Mouse (Mus musculus): Measurements from ENCODE around the gene Jag2.
A peak's percentile ranks its signal among the peaks of the same experiment; 100 is the strongest.

Jag2 gene

GRCm38 (mm10) chr12:112940710-112941109 lies 11.1 kb upstream of the Jag2 start:
- DNase-seq, result no peak

GRCm38 (mm10) chr12:112940238-112940637 lies 10.7 kb upstream of the Jag2 start:
- DNase-seq, result no peak

- DNase-seq, result no peak
Observed at GRCm38 (mm10) chr12:112938873-112939565, 9.4 kb upstream of the Jag2 start.

- no peak for DNase-seq
Observed at GRCm38 (mm10) chr12:112938366-112938765, 8.8 kb upstream of the Jag2 start.

- DNase-seq, result peak; percentile 73
Observed at GRCm38 (mm10) chr12:112937906-112938305, 8.3 kb upstream of the Jag2 start.

GRCm38 (mm10) chr12:112932647-112933046 lies 3.1 kb upstream of the Jag2 start:
- no peak for DNase-seq

GRCm38 (mm10) chr12:112928401-112929241 lies 955 bp downstream of the Jag2 start:
- DNase-seq, result peak; percentile 76

GRCm38 (mm10) chr12:112927265-112927664 lies 2.3 kb downstream of the Jag2 start:
- DNase-seq, result no peak

- DNase-seq, result no peak
Observed at GRCm38 (mm10) chr12:112925950-112926349, 3.6 kb downstream of the Jag2 start.

GRCm38 (mm10) chr12:112922541-112922940 lies 7.0 kb downstream of the Jag2 start:
- no peak for DNase-seq

- no peak for DNase-seq
Observed at GRCm38 (mm10) chr12:112921518-112921917, 8.1 kb downstream of the Jag2 start.

- DNase-seq, result no peak
Observed at GRCm38 (mm10) chr12:112917906-112918305, 11.7 kb downstream of the Jag2 start.

- no peak for DNase-seq
Observed at GRCm38 (mm10) chr12:112917486-112917885, 12.1 kb downstream of the Jag2 start.

- DNase-seq, result no peak
Observed at GRCm38 (mm10) chr12:112916698-112917400, 12.7 kb downstream of the Jag2 start.

GRCm38 (mm10) chr12:112915587-112915986 lies 14.0 kb downstream of the Jag2 start:
- no peak for DNase-seq

- DNase-seq, result no peak
Observed at GRCm38 (mm10) chr12:112914527-112914926, 15.0 kb downstream of the Jag2 start.

GRCm38 (mm10) chr12:112912951-112913745 lies 16.4 kb downstream of the Jag2 start:
- DNase-seq, result no peak

GRCm38 (mm10) chr12:112911701-112912100 lies 17.9 kb downstream of the Jag2 start:
- DNase-seq, result no peak

- DNase-seq, result no peak
Observed at GRCm38 (mm10) chr12:112908991-112909390, 20.6 kb downstream of the Jag2 start.

- no peak for DNase-seq
Observed at GRCm38 (mm10) chr12:112905001-112905400, 24.6 kb downstream of the Jag2 start.

GRCm38 (mm10) chr12:112903941-112904340 lies 25.6 kb downstream of the Jag2 start:
- DNase-seq, result no peak

GRCm38 (mm10) chr12:112900641-112901040 lies 28.9 kb downstream of the Jag2 start:
- peak; percentile 82 for DNase-seq

GRCm38 (mm10) chr12:112898960-112899359 lies 30.6 kb downstream of the Jag2 start:
- DNase-seq, result no peak
